Mouse (Mus musculus) cortical plate, adult 2 months (tissue): ENCODE measurements around the gene Timp3.

ENCODE experiments used
- CTCF ChIP-seq: fragments of 200-500 bp; IDR thresholded peaks from 2 replicates; pipeline ENCODE4 v1.5.1; 2011; ENCODE audit warnings: mild to moderate bottlenecking, control low read depth, low read length; ENCODE audit not compliant: insufficient read depth; ENCODE audit errors: extremely low read depth
- POLR2A ChIP-seq: fragments of 200-500 bp; IDR thresholded peaks from 2 replicates; pipeline ENCODE4 v1.6.1; 2011; ENCODE audit warnings: mild to moderate bottlenecking, low read length, control low read depth; ENCODE audit not compliant: insufficient read depth; ENCODE audit errors: extremely low read depth

- no peak for TF ChIP-seq CTCF
- no peak for TF ChIP-seq POLR2A
Observed at GRCm38 (mm10) chr10:86290109-86290771, 9.9 kb upstream of the Timp3 start.
